Mouse (Mus musculus): Measurements from ENCODE around the gene Cdk19. TPM values are rescaled to one million over a fixed set of nuclear protein-coding genes. Genes with fewer than 3 reads are reported as not detected.

Gene Cdk19
- total and polyA plus RNA-seq, 3 experiments = 3.3 to 4.7 (median 4.0) TPM

Other genes starting within 250 kb of the Cdk19 start
- gene Slc16a10, start 197.3 kb upstream of the Cdk19 start, total RNA-seq (2012; rRNA removed) = 10.4 TPM in 2 replicates
- gene Slc16a10, start 197.3 kb upstream of the Cdk19 start, total RNA-seq (2014; rRNA removed) = 4.5 TPM in 2 replicates
- gene Slc16a10, start 197.3 kb upstream of the Cdk19 start, polyA plus RNA-seq (2012; ENCODE audit: insufficient read length, low read depth) = 3.5 and 4.1 TPM in 2 replicates
- 78.2 and 92.5 TPM in 2 replicates for gene Rpf2, start 92.5 kb upstream of the Cdk19 start, total RNA-seq (2012; rRNA removed)
- gene Rpf2, start 92.5 kb upstream of the Cdk19 start, total RNA-seq (2014; rRNA removed) = 174 and 197 TPM in 2 replicates
- gene Rpf2, start 92.5 kb upstream of the Cdk19 start, polyA plus RNA-seq (2012; ENCODE audit: insufficient read length, low read depth) = 101 and 147 TPM in 2 replicates
- gene Gtf3c6, start 81.5 kb upstream of the Cdk19 start, total RNA-seq (2012; rRNA removed) = 32.5 and 49.3 TPM in 2 replicates
- gene Gtf3c6, start 81.5 kb upstream of the Cdk19 start, total RNA-seq (2014; rRNA removed) = 30.8 and 32.7 TPM in 2 replicates
- gene Gtf3c6, start 81.5 kb upstream of the Cdk19 start, polyA plus RNA-seq (2012; ENCODE audit: insufficient read length, low read depth) = 107 and 135 TPM in 2 replicates
- 88.3 and 133 TPM in 2 replicates for gene Amd1, start 37.4 kb upstream of the Cdk19 start, total RNA-seq (2012; rRNA removed)
- 266 and 267 TPM in 2 replicates for gene Amd1, start 37.4 kb upstream of the Cdk19 start, total RNA-seq (2014; rRNA removed)
- gene Amd1, start 37.4 kb upstream of the Cdk19 start, polyA plus RNA-seq (2012; ENCODE audit: insufficient read length, low read depth) = 128 and 165 TPM in 2 replicates
- gene Slc22a16, start 230.8 kb downstream of the Cdk19 start, total RNA-seq (2012; rRNA removed) = not detected in 2 replicates
- gene Slc22a16, start 230.8 kb downstream of the Cdk19 start, total RNA-seq (2014; rRNA removed) = not detected in 2 replicates
- not detected in 2 replicates for gene Slc22a16, start 230.8 kb downstream of the Cdk19 start, polyA plus RNA-seq (2012; ENCODE audit: insufficient read length, low read depth)

All from CH12.LX (cell line).